Comparison of ENCODE assay signal across 9 mouse cellular contexts in genomic region chr2:125252275-125252674, GRCm38 (mm10). TPM values are rescaled to one million over a fixed set of nuclear protein-coding genes. Genes with fewer than 3 reads are reported as not detected.
DNase-seq lines count a peak whose midpoint lies in the region; ATAC-seq and TF ChIP-seq lines count a peak whose summit lies in the region.
"Had no signal": no experiment of that assay in that cellular context is flagged by ENCODE, and none has a peak within 500 bp of the region (broad histone marks: within the 10 kb centered on the region; RNA-seq: fewer than 3 reads in every experiment).

No protein-coding gene starts in this region.

- peaks cover 23% of the 10 kb centered on the region; the same call in 1 of the 2 replicates for H3K36me3 ChIP-seq in kidney, postnatal 0 days (ENCODE audit: insufficient read depth, low read length)
- peaks cover 68% of the 10 kb centered on the region for H3K36me3 ChIP-seq in kidney, embryonic 14.5 days (ENCODE audit: control insufficient read depth, insufficient read depth, low read length)
- peaks cover 84% of the 10 kb centered on the region for H3K36me3 ChIP-seq in G1E (replicated peaks)
- H3K36me3 ChIP-seq in liver, embryonic 13.5 days, result peaks cover 81% of the 10 kb centered on the region

- H3K27ac ChIP-seq in kidney, postnatal 0 days, result no peak overlapping the region
- no peak overlapping the region for H3K27ac ChIP-seq in kidney, embryonic 14.5 days (ENCODE audit: low read depth, low read length)
- no peak overlapping the region for H3K27ac ChIP-seq in bone marrow macrophage, adult 2 months (ENCODE audit: insufficient read depth, low read depth, low read length)
- H3K27ac ChIP-seq in liver, embryonic 13.5 days, result no peak overlapping the region
- H3K27ac ChIP-seq: limb, embryonic 13.5 days had no signal

- WGBS in kidney, postnatal 0 days, result 45% methylated on average over 2 of the region's 2 CpGs
- WGBS in kidney, embryonic 14.5 days, result 48% methylated on average over 2 of the region's 2 CpGs
- WGBS in liver, embryonic 13.5 days (ENCODE audit: insufficient replicate concordance), result 49% methylated on average over 2 of the region's 2 CpGs

- no peak overlapping the region for H3K9ac ChIP-seq in kidney, postnatal 0 days (ENCODE audit: low read depth, low read length)
- no peak overlapping the region for H3K9ac ChIP-seq in kidney, embryonic 14.5 days (ENCODE audit: low read depth, low read length)
- no peak overlapping the region for H3K9ac ChIP-seq in liver, embryonic 13.5 days
- H3K9ac ChIP-seq: limb, embryonic 13.5 days had no signal

- peak; percentile 67 for TF ChIP-seq CTCF in kidney, postnatal 0 days (IDR thresholded peaks at IDR 0.05; ENCODE audit: low read depth)
- peak; percentile 19; the same call in 1 of the 2 replicates for TF ChIP-seq CTCF in G1E (IDR thresholded peaks at IDR 0.05; ENCODE audit: low read depth, low read length)
- TF ChIP-seq CTCF in bone marrow macrophage, adult 2 months (IDR thresholded peaks at IDR 0.05; ENCODE audit: low read depth, low read length), result peak; percentile 21; the same call in 1 of the 2 replicates

- no peak for ATAC-seq in kidney, postnatal 0 days (replicated peaks; ENCODE audit: low FRiP score, low read depth)
- ATAC-seq in kidney, embryonic 14.5 days (ENCODE audit: low FRiP score, low TSS enrichment), result no peak
- ATAC-seq in G1E (ENCODE audit: extremely low read depth, insufficient number of reproducible peaks, low FRiP score, poor library complexity, severe bottlenecking), result 0 out of 2 replicates have a peak, but pooled peaks have one; percentile 25
- no peak for ATAC-seq in liver, embryonic 13.5 days (ENCODE audit: low read depth)

- H3K27me3 ChIP-seq in kidney, postnatal 0 days (ENCODE audit: insufficient read depth, low read length), result no peaks in the 10 kb centered on the region
- no peaks in the 10 kb centered on the region for H3K27me3 ChIP-seq in kidney, embryonic 14.5 days (ENCODE audit: control insufficient read depth, insufficient read depth, low read length)
- no peaks in the 10 kb centered on the region for H3K27me3 ChIP-seq in G1E (ENCODE audit: insufficient read depth, low read length)
- no peaks in the 10 kb centered on the region for H3K27me3 ChIP-seq in liver, embryonic 13.5 days
- H3K27me3 ChIP-seq: limb, embryonic 13.5 days had no signal

- DNase-seq in kidney, postnatal 0 days (ENCODE audit: low spot score), result peak; percentile 64
- peak; percentile 36 for DNase-seq in G1E (ENCODE audit: low spot score)
- peak; percentile 14 to 66 for DNase-seq in frontal cortex, adult 2 months (ENCODE audit: extremely low spot score in 1 of 2, low spot score in 1 of 2)
- no peak for DNase-seq in liver, embryonic 13.5 days
- DNase-seq in spleen, adult 12 weeks (ENCODE audit: low spot score), result peak; percentile 34
- DNase-seq in urinary bladder, postnatal 36 days (ENCODE audit: low spot score in 2 of 2), result no peak

- H3K4me3 ChIP-seq in kidney, postnatal 0 days (replicated peaks; ENCODE audit: low read depth, low read length), result no peak overlapping the region
- no peak overlapping the region for H3K4me3 ChIP-seq in kidney, embryonic 14.5 days (ENCODE audit: low read length)
- H3K4me3 ChIP-seq in G1E (ENCODE audit: low read depth, low read length), result no peak overlapping the region; the same call in 1 of the 2 replicates
- H3K4me3 ChIP-seq in bone marrow macrophage, adult 2 months (ENCODE audit: insufficient read depth, low read length), result no peak overlapping the region
- H3K4me3 ChIP-seq in liver, embryonic 13.5 days (replicated peaks), result no peak overlapping the region
- H3K4me3 ChIP-seq: limb, embryonic 13.5 days had no signal

- H3K4me2 ChIP-seq in kidney, postnatal 0 days (ENCODE audit: low read length), result no peak overlapping the region
- H3K4me2 ChIP-seq in kidney, embryonic 14.5 days (replicated peaks; ENCODE audit: low read depth, low read length), result no peak overlapping the region
- H3K4me2 ChIP-seq in liver, embryonic 13.5 days, result 0 out of 2 replicates have a peak overlapping the region, but pooled peaks have one; percentile 35
- H3K4me2 ChIP-seq: limb, embryonic 13.5 days had no signal

- TF ChIP-seq POLR2A in bone marrow macrophage, adult 2 months (IDR thresholded peaks at IDR 0.05; ENCODE audit: borderline replicate concordance, low read depth, low read length), result no peak

- H3K9me3 ChIP-seq in kidney, postnatal 0 days (replicated peaks; ENCODE audit: low read length), result no peaks in the 10 kb centered on the region
- H3K9me3 ChIP-seq in kidney, embryonic 14.5 days (ENCODE audit: control insufficient read depth, low read length), result peaks cover 6% of the 10 kb centered on the region; the same call in 1 of the 2 replicates
- no peaks in the 10 kb centered on the region for H3K9me3 ChIP-seq in G1E (replicated peaks)
- no peaks in the 10 kb centered on the region for H3K9me3 ChIP-seq in liver, embryonic 13.5 days (replicated peaks)
- H3K9me3 ChIP-seq: limb, embryonic 13.5 days had no signal

- H3K4me1 ChIP-seq in kidney, postnatal 0 days (replicated peaks; ENCODE audit: insufficient read depth, low read length), result no peaks in the 10 kb centered on the region
- peaks cover 5% of the 10 kb centered on the region; the same call in 1 of the 2 replicates for H3K4me1 ChIP-seq in kidney, embryonic 14.5 days (ENCODE audit: control insufficient read depth, insufficient read depth, low read length)
- H3K4me1 ChIP-seq in G1E (ENCODE audit: insufficient read depth, low read depth, low read length), result peaks cover 50% of the 10 kb centered on the region
- H3K4me1 ChIP-seq in bone marrow macrophage, adult 2 months (ENCODE audit: control insufficient read depth, insufficient read depth, low read length), result peaks cover 7% of the 10 kb centered on the region; the same call in 1 of the 2 replicates
- peaks cover 45% of the 10 kb centered on the region for H3K4me1 ChIP-seq in liver, embryonic 13.5 days (replicated peaks)

RNA-seq across cellular contexts. Expression of gene Dut, which starts 5.3 kb away (rescaled TPM):
- 133 and 141 TPM in 2 replicates for polyA plus RNA-seq in kidney, postnatal 0 days (2015; fragmentation: Nextera tagmentation; extraction: Ambion mirVana)
- 217 and 261 TPM in 2 replicates for polyA plus RNA-seq in kidney, embryonic 14.5 days (2014; fragmentation: Nextera tagmentation; extraction: Ambion mirVana)
- total RNA-seq in G1E (2014; fragmentation: Nextera tagmentation) (75.5 and 91.7 TPM in 2 replicates), G1E (2017) (161 and 165 TPM in 2 replicates)
- polyA plus RNA-seq in G1E (2012), result 113 and 139 TPM in 2 replicates
- polyA plus RNA-seq in bone marrow macrophage, adult 2 months (2012; ENCODE audit: insufficient read depth, insufficient read length, missing spikeins), result 17.7 and 19.4 TPM in 2 replicates
- polyA plus RNA-seq in frontal cortex, adult 2 months (2012; rRNA removed), result 34.9 and 38.6 TPM in 2 replicates
- polyA plus RNA-seq in liver, embryonic 13.5 days (2015; fragmentation: Nextera tagmentation; extraction: Ambion mirVana), result 169 and 189 TPM in 2 replicates

Comparison
In these comparisons a context has a peak if more than half of its experiments do, and no peak if none do; other contexts are left out.
1. DNase-seq: peak in kidney, postnatal 0 days (single experiment), G1E (single experiment), frontal cortex, adult 2 months (2 of 2) and spleen, adult 12 weeks (single experiment); none in liver, embryonic 13.5 days (single experiment) and urinary bladder, postnatal 36 days (0 of 2).
2. Peak in every context shown above with its lines, with median percentiles within 50 percentile points of each other: CTCF ChIP-seq.